Mouse (Mus musculus): Measurements from ENCODE around the gene 4933402D24Rik. TPM values are rescaled to one million over a fixed set of nuclear protein-coding genes. Genes with fewer than 3 reads are reported as not detected.

The 4933402D24Rik gene
- polyA plus RNA-seq (2021), result 0.35 TPM

DNA sequence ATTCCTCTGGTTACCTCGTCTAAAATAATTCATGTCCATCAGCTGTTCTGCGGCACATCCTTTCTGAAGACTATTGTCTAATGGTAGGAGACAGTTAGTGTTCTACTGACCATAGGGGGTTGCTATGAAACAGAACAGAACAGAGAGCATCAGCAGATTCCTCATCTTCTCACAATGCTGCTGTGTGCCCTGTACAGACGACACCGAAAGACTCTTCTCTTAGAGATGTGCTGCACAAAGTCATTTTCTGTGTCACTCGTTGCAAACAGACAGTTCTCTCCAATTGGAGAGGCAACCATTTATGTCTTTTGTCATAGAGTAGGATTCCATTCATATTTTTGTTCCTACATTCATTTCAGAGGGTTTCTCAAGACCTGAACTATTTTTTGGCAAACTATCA, at the start of gene 4933402D24Rik:
Gene 4933402D24Rik, minus strand, starts transcription at position 101 of the 400 bp plus-strand sequence.
- CTCF ChIA-PET, result no interaction called here
- POLR2A ChIA-PET, result no interaction called here

DNA sequence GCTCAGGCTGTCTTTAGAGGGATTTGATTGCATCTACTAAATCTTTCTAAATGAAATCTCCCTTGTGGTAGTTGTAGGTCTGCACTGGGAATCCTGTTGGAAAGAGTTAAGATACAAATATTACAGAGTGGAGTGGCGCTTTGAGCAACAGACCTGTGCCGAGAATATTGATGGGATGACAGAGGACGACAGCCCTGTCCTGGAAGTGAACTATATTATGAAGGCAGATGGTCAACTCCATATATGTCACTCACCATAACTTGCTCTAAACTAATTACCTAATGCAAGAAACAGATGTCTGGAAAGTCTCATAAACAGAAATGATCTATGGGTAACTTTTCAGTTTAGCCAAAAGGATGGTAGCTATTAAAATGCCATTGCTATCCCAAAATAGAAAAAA, 39.5 kb upstream of the 4933402D24Rik start:
- no peak for ATAC-seq
- TF ChIP-seq CTCF (IDR thresholded peaks at IDR 0.05), result no peak
- peaks cover 7% of the 10 kb centered on the region for H3K27me3 ChIP-seq
- in situ Hi-C loops (cut with MboI; ENCODE audit: low pct_unique_long_range_greater_than_20kb), result no loop called here
- ChIA-PET POLR2A (no interaction called here), CTCF (no interaction called here)
- no peak for DNase-seq (ENCODE audit: low read depth, low spot score)

More for the DNA sequence above, at the start of gene 4933402D24Rik:
- ATAC-seq, result no peak
- H3K27me3 ChIP-seq, result no peaks in the 10 kb centered on the region
- in situ Hi-C loops (cut with MboI; ENCODE audit: low pct_unique_long_range_greater_than_20kb), result no loop called here
- no peak for DNase-seq (ENCODE audit: low read depth, low spot score)
- no peak for TF ChIP-seq CTCF (IDR thresholded peaks at IDR 0.05)

DNA sequence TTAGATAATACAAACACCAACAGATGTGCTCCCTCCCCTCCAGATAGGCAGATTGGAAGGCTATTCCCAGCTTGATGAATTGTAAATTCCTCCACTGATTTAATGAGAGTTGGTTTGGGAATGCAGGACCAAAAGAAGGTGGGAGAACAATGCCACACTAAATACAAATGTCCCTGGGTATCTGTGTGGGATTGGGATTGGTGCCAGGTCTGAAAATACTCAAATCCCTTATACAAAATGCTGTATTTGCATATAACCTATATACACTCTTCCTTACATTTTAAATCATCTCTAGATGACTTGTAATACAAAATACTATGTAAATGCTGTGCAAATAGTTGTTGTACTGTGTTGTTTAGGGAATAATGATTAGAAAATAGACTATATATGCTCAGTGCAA, 36.0 kb upstream of the 4933402D24Rik start:
- ChIA-PET CTCF (no interaction called here), POLR2A (no interaction called here)
- no peak for DNase-seq (ENCODE audit: low read depth, low spot score)
- peaks cover 7% of the 10 kb centered on the region for H3K27me3 ChIP-seq
- in situ Hi-C loops (cut with MboI; ENCODE audit: low pct_unique_long_range_greater_than_20kb), result no loop called here
- TF ChIP-seq CTCF (IDR thresholded peaks at IDR 0.05), result no peak
- ATAC-seq, result no peak

DNA sequence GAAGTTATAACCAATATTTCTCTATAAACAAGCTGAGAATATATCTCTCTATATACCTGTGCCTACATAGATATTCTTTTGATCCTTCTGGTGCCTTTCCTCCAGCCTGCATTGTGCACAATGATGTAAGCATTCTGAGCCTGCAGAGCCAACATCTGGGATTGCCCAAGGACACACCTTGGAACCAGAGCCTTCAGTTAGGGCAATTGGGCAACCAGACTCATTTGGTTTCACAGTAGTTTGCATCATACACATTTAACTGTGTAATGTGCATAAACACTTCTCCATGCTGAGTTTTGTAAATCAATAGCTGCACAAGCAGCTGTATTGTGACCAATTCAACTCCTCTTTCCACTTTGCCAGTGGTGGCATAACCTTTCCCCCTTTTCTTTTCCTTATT, 25.3 kb upstream of the 4933402D24Rik start:
- no peaks in the 10 kb centered on the region for H3K27me3 ChIP-seq
- ATAC-seq (no peak), DNase-seq (ENCODE audit: low read depth, low spot score) (no peak)
- POLR2A ChIA-PET, result interaction anchor here (0.6 kb wide), 1 partner anchor 1297 kb away, joined by 4 read pairs; no protein-coding TSS in a partner anchor
- CTCF ChIA-PET, result no interaction called here
- no peak for TF ChIP-seq CTCF (IDR thresholded peaks at IDR 0.05)
- in situ Hi-C loops (cut with MboI; ENCODE audit: low pct_unique_long_range_greater_than_20kb), result no loop called here

DNA sequence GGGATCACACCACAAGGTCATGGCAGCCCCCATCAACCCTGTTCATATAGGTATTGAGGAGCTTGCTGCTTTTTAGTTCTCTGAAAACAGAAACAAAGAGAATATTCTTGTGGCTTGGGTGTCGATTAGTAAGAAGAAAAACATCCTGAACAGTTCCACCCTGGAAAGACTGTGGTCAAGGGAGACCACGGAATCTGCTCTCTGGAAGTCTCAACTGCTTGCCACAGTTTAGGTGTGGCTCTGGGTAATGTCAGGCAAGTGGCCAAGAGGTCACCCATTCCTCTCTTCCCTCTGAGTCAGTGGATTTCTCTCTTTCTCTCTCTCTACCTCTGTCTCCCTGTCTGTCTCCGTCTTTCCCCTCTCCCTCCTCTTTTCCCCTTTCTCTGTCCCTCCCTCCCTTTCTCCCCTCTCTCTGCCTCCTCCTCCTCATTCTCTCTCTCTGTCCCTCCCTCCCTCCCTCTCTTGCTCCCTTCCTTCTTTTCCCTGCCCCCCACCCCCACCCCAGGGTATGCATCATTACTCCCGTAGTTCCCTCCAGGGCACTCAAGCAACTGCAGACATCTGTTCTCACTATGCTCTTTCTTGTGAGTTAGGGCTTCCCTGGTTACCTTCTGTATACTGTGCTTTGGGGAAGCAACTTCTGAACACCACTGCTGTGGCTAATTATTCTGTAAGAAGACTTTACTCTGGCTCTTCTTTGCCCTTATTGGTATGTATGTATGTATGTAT, 8.0 kb upstream of the 4933402D24Rik start:
- no peaks in the 10 kb centered on the region for H3K27me3 ChIP-seq

DNA sequence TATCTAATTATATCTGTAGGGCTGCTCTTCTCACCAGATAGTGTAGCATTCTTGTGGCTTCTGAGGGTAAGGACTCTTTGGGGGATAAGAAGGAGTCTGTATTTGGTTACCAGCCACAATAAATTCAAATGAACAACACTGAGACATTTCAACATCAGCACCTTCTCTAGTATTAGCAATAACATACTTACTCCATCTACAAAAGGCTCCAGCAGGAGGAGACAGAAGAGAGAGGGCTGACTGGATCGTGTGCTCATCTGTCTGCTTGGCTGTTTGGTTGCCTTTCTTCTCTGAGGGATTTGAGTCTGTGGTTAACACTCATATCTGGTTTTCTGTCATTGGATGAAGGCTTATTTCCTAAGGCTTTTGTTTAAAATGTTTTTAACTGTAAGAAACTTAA, 7.3 kb upstream of the 4933402D24Rik start:
- no peaks in the 10 kb centered on the region for H3K27me3 ChIP-seq
- in situ Hi-C loops (cut with MboI; ENCODE audit: low pct_unique_long_range_greater_than_20kb), result no loop called here
- CTCF ChIA-PET, result no interaction called here
- ATAC-seq (peak; percentile 72), DNase-seq (ENCODE audit: low read depth, low spot score) (peak; percentile 24)
- TF ChIP-seq CTCF (IDR thresholded peaks at IDR 0.05), result peak; percentile 57
- POLR2A ChIA-PET, result interaction anchor here (0.6 kb wide), 1 partner anchor 237 kb away, joined by 4 read pairs; no protein-coding TSS in a partner anchor

More for the DNA sequence above, 8.0 kb upstream of the 4933402D24Rik start:
- POLR2A ChIA-PET, result interaction anchor here (0.6 kb wide), 1 partner anchor 237 kb away, joined by 4 read pairs; no protein-coding TSS in a partner anchor
- DNase-seq (ENCODE audit: low read depth, low spot score) (peak; percentile 73), ATAC-seq (peak; percentile 96)
- no peak for TF ChIP-seq CTCF (IDR thresholded peaks at IDR 0.05)
- CTCF ChIA-PET, result no interaction called here
- in situ Hi-C loops (cut with MboI; ENCODE audit: low pct_unique_long_range_greater_than_20kb), result no loop called here

DNA sequence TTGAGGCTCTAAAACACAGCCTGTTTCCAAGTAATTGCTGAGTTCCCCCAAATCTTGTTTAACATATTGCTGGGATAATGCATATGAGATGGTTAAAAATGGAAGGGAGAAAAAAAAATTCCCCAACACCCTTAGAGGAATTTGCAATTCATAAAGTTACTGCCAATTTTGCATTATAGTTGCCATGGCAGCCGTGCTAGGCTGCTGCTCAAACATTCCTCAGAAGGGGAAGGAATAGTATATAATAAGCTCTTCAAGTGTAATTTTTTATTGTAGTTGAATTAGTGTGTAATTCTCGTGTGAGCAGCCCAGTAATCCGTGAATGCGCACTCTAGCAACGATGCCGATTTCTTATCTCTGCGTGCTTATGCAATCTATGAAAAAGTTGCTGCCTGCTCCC, 1.2 kb upstream of the 4933402D24Rik start:
- no peaks in the 10 kb centered on the region for H3K27me3 ChIP-seq
- in situ Hi-C loops (cut with MboI; ENCODE audit: low pct_unique_long_range_greater_than_20kb), result no loop called here
- DNase-seq (ENCODE audit: low read depth, low spot score) (no peak), ATAC-seq (no peak)
- TF ChIP-seq CTCF (IDR thresholded peaks at IDR 0.05), result no peak
- ChIA-PET POLR2A (no interaction called here), CTCF (no interaction called here)

DNA sequence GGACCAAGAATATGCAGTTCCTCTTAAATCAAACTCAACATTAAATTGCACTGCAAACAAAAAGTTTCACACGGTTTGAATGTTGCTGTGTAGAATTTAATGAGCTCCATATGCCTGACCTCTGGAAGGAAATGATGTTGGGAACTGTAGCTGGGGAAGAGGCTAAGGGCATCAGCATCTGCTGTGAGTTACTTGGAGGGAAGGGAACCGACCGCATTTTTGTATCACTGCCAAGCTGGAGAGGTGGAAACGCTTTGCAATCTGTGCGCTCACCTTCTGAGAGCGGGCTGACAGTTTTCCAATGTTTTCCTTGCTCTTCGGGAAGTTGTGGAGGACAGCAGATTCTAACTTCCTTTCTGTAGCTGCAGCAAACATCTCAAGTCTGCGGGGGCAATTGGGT, 955 bp downstream of the 4933402D24Rik start:
- DNase-seq (ENCODE audit: low read depth, low spot score) (no peak), ATAC-seq (no peak)
- TF ChIP-seq CTCF (IDR thresholded peaks at IDR 0.05), result no peak
- H3K27me3 ChIP-seq, result no peaks in the 10 kb centered on the region
- in situ Hi-C loops (cut with MboI; ENCODE audit: low pct_unique_long_range_greater_than_20kb), result no loop called here
- POLR2A ChIA-PET, result interaction anchor here (1.2 kb wide), 1 partner anchor 354 kb away, joined by 3 read pairs; the partner anchor contains the start of gene Klf7
- CTCF ChIA-PET, result no interaction called here

DNA sequence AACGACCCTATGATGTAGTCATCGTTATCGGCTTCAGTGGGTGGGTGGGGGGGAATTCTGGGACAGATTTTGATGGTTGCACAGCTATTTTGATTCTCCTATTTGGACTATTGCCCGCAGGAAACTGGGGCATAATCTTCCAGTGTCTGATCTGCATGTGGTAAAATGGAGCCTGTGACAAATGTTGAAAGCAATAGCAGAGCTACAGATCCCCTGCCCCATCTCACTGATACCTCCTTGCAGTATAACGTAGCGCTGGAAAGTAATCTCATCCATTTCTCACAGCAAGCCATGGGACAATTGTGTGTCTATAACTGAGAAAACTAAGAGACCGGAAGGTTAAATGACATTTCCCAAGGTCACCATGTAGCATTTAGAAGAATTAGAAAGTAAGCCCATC, 4.7 kb downstream of the 4933402D24Rik start:
- CTCF ChIA-PET, result no interaction called here
- ATAC-seq (no peak), DNase-seq (ENCODE audit: low read depth, low spot score) (no peak)
- POLR2A ChIA-PET, result no interaction called here
- no peak for TF ChIP-seq CTCF (IDR thresholded peaks at IDR 0.05)
- in situ Hi-C loops (cut with MboI; ENCODE audit: low pct_unique_long_range_greater_than_20kb), result loop anchor here (5.0 kb wide), 3 partner anchors 97 to 683 kb away; no protein-coding TSS in a partner anchor
- H3K27me3 ChIP-seq, result no peaks in the 10 kb centered on the region

DNA sequence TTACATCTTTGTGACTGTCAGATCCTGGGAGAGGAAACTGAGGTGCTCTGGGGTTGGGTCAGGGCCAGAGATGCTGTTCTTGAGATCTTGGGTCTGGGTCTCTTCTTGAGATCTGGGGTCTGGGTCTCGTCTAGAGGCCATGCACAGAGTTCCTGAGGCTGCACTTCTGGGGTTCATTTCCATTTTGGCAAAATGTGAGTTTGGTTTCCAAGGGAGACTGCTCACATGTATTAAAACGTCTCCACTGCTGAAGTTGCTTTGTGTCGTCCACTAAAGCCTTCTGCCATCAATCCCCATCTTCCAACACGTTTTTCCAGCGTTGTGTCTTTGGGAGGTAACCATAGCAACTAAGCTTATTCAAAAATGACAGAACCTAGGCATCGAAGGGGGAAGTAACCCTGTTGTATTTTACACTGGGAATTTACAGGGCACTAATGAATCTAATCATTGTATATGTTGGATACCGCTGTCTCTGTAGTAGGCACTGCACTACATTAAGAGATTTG, 5.1 kb downstream of the 4933402D24Rik start:
- DNase-seq (ENCODE audit: low read depth, low spot score) (no peak), ATAC-seq (no peak)
- CTCF ChIA-PET, result interaction anchor here (1.4 to 1.5 kb wide), 2 partner anchors 682 to 684 kb away, joined by 5 to 8 read pairs; no protein-coding TSS in a partner anchor
- in situ Hi-C loops (cut with MboI; ENCODE audit: low pct_unique_long_range_greater_than_20kb), result loop anchor here (5.0 kb wide), 3 partner anchors 97 to 683 kb away; no protein-coding TSS in a partner anchor
- TF ChIP-seq CTCF (IDR thresholded peaks at IDR 0.05), result no peak
- POLR2A ChIA-PET, result no interaction called here
- H3K27me3 ChIP-seq, result no peaks in the 10 kb centered on the region

DNA sequence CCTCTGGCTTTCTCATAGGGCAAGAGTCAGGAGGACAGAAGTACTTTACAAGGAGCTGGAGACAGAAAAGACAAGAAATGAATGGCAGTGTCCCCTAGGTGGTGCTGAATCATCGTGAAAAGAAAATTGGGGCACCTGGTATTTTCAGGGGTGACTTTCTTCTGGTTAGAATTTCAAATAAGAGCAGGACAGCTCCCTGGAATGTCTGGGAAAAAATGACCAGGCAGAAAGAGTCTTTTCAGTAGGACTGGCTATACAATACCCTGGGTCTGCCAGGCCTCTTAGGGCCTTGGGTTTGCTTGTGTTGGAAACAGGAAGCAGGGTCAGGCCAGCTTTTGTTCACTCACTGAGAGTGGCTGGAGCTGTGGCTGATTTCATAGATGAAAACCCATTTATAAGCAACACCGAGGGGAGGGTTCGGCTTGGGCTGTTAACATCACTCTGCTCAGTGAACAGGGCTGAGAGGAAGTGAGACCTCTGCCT, 5.8 kb downstream of the 4933402D24Rik start:
- DNase-seq (ENCODE audit: low read depth, low spot score), result no peak
- no peaks in the 10 kb centered on the region for H3K27me3 ChIP-seq
- no peak for ATAC-seq
- ChIA-PET CTCF (interaction anchor here (0.7 to 1.7 kb wide), 7 partner anchors 8 to 685 kb away, joined by 3 to 8 read pairs (median 4); no protein-coding TSS in a partner anchor), POLR2A (no interaction called here)
- in situ Hi-C loops (cut with MboI; ENCODE audit: low pct_unique_long_range_greater_than_20kb), result loop anchor here (5.0 kb wide), 3 partner anchors 96 to 684 kb away; no protein-coding TSS in a partner anchor
- peak; percentile 71 for TF ChIP-seq CTCF (IDR thresholded peaks at IDR 0.05)
